Mouse (Mus musculus) liver, embryonic 14.5 days (tissue): ENCODE measurements around the gene Grin2d. TPM values are rescaled to one million over a fixed set of nuclear protein-coding genes. Genes with fewer than 3 reads are reported as not detected.

ENCODE experiments used
- ATAC-seq: fragments of 200-750 bp; cut with Nextera tagmentation; 2 replicates; pipeline ENCODE4 v1.8.0; 2017; ENCODE audit warnings: moderate number of reproducible peaks, mild to moderate bottlenecking, moderate library complexity; ENCODE audit not compliant: insufficient read depth
- DNase-seq, 3 experiments: peaks; one replicate each; pipeline ENCODE4 v3.0.0-alpha.2; 2012 to 2013; ENCODE audit warnings: low read depth in 3 of 3, low spot score in 3 of 3
- H3K27ac ChIP-seq: fragments of 300-500 bp; sonication (generic); 2 replicates; pipeline ENCODE4 v1.5.1; 2014; ENCODE audit warnings: moderate library complexity, mild to moderate bottlenecking, control low read depth, inconsistent platforms
- H3K27me3 ChIP-seq: fragments of 300-500 bp; sonication (generic); 2 replicates; pipeline ENCODE4 v1.6.1; 2014; ENCODE audit warnings: mild to moderate bottlenecking, low read length, moderate library complexity; ENCODE audit not compliant: control insufficient read depth, insufficient read depth
- H3K36me3 ChIP-seq: fragments of 300-500 bp; sonication (generic); replicated peaks from 2 replicates; pipeline ENCODE4 v1.6.1; 2014; ENCODE audit warnings: low read depth; ENCODE audit not compliant: control insufficient read depth, insufficient read depth
- H3K4me1 ChIP-seq, 2 experiments: fragments of 200-500 bp in 1 of 2; fragments of 300-500 bp in 1 of 2; sonication (generic) in 1 of 2; replicated peaks; 2 replicates each; pipeline ENCODE4 v1.6.1; 2012 to 2014; ENCODE audit warnings: antibody characterized with exemption in 1 of 2, inconsistent platforms in 1 of 2, low read length in 1 of 2; ENCODE audit not compliant: control insufficient read depth in 2 of 2, insufficient read depth in 2 of 2
- H3K4me2 ChIP-seq: fragments of 300-500 bp; sonication (generic); 2 replicates; pipeline ENCODE4 v1.6.1; 2014; ENCODE audit warnings: low read depth, mild to moderate bottlenecking, control low read depth, moderate library complexity
- H3K4me3 ChIP-seq, 2 experiments: fragments of 200-500 bp in 1 of 2; fragments of 300-500 bp in 1 of 2; sonication (generic) in 1 of 2; 2 replicates each; pipeline ENCODE4 v1.5.1; 2012 to 2014; ENCODE audit warnings: low read depth in 2 of 2, low read length in 2 of 2, mild to moderate bottlenecking in 2 of 2, control low read depth in 1 of 2, inconsistent platforms in 1 of 2, moderate library complexity in 1 of 2; ENCODE audit not compliant: insufficient read depth in 1 of 2
- H3K9ac ChIP-seq: fragments of 300-500 bp; sonication (generic); replicated peaks from 2 replicates; pipeline ENCODE4 v1.6.1; 2014; ENCODE audit warnings: mild to moderate bottlenecking, control low read depth, moderate library complexity
- H3K9me3 ChIP-seq: fragments of 300-500 bp; sonication (generic); 2 replicates; pipeline ENCODE4 v1.6.1; 2016; ENCODE audit warnings: low read length, mixed read lengths; ENCODE audit not compliant: control insufficient read depth
- CTCF ChIP-seq: IDR thresholded peaks from 2 replicates; pipeline ENCODE4 v1.5.1; 2016; ENCODE audit warnings: antibody characterized with exemption, low read depth, control low read depth
- EP300 ChIP-seq: IDR thresholded peaks from 2 replicates; pipeline ENCODE4 v1.6.1; 2016; ENCODE audit warnings: antibody characterized with exemption, low read depth
- WGBS: fragments of 180-500 bp; shearing (Covaris S2); extraction: QIAGEN DNeasy Blood & Tissue Kit; methylation state at CpG from one replicate; pipeline ENCODE4 v1.1.7; 2014; ENCODE audit not compliant: insufficient replicate concordance; 5-methylcytosine and 5-hydroxymethylcytosine counted together
- polyA plus RNA-seq, 2 experiments: library from polyadenylated mRNA; depleted of rRNA in 1 of 2; stranded (reverse) in 1 of 2; unstranded in 1 of 2; fragments of >200 nt; fragmentation: Nextera tagmentation in 1 of 2; extraction: Ambion mirVana in 1 of 2; gene quantifications; 2 replicates each; pipeline versions ENCODE4 v1.2.1 to v1.2.3; 2012 to 2014

Grin2d gene
- polyA plus RNA-seq, 2 experiments = 0.01 to 0.11 TPM

GRCm38 (mm10) chr7:45791756-45792490, 86.3 kb downstream of the Grin2d start:
- H3K27me3 ChIP-seq = peaks cover 9% of the 10 kb centered on the region
- no peak overlapping the region for H3K9ac ChIP-seq
- ATAC-seq (no peak), DNase-seq (no peak)
- peaks cover 3 to 10% of the 10 kb centered on the region in 2 experiments; a peak in 2 of 4 replicates for H3K4me1 ChIP-seq
- no peak overlapping the region for H3K4me2 ChIP-seq
- H3K9me3 ChIP-seq = no peaks in the 10 kb centered on the region
- 53% methylated on average over 17 of the region's 17 CpGs for WGBS
- H3K4me3 ChIP-seq = no peak overlapping the region
- no peak overlapping the region for H3K27ac ChIP-seq
- TF ChIP-seq CTCF = no peak
- no peak for TF ChIP-seq EP300
- H3K36me3 ChIP-seq = no peaks in the 10 kb centered on the region

DNA sequence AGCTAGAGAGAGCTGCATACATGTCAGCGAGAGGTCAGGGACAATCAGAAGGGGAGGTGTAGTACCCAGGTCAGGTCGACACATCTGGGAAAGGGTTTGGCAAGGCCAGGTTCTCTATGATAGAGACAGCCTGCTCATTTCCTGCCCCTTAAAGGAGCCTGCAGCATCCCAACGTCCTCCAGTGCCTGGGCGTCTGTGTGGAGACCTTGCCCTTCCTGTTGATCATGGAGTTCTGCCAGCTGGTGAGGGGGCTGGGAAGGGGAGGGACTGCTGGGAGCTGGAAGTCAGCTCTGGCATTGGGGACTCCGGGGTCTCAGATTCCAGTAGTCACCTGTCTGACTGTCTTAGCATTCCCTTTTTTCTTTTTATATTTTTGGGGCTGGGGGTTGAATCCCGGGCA, 87.5 kb downstream of the Grin2d start:
- H3K27ac ChIP-seq = no peak overlapping the region
- ATAC-seq (no peak), DNase-seq (no peak)
- no peak overlapping the region for H3K4me3 ChIP-seq
- no peaks in the 10 kb centered on the region for H3K36me3 ChIP-seq
- WGBS = 33% methylated on average over 6 of the region's 6 CpGs
- no peak overlapping the region for H3K9ac ChIP-seq
- TF ChIP-seq CTCF = no peak
- TF ChIP-seq EP300 = no peak
- H3K4me1 ChIP-seq = no peaks in the 10 kb centered on the region
- H3K27me3 ChIP-seq = peaks cover 21% of the 10 kb centered on the region
- no peak overlapping the region for H3K4me2 ChIP-seq
- no peaks in the 10 kb centered on the region for H3K9me3 ChIP-seq

- Histone ChIP-seq H3K27ac (no peak overlapping the region), H3K9ac (no peak overlapping the region), H3K4me2 (no peak overlapping the region), H3K27me3 (peaks cover 48% of the 10 kb centered on the region), H3K4me3 (no peak overlapping the region), H3K9me3 (no peaks in the 10 kb centered on the region), H3K4me1 (no peaks in the 10 kb centered on the region), H3K36me3 (no peaks in the 10 kb centered on the region)
- no peak for TF ChIP-seq CTCF
- TF ChIP-seq EP300 = no peak
- WGBS = 69% methylated on average over 22 of the region's 22 CpGs
- ATAC-seq = no peak
- no peak for DNase-seq
These were observed 90.5 kb downstream of the Grin2d start for GRCm38 (mm10) chr7:45787642-45788041.

DNA sequence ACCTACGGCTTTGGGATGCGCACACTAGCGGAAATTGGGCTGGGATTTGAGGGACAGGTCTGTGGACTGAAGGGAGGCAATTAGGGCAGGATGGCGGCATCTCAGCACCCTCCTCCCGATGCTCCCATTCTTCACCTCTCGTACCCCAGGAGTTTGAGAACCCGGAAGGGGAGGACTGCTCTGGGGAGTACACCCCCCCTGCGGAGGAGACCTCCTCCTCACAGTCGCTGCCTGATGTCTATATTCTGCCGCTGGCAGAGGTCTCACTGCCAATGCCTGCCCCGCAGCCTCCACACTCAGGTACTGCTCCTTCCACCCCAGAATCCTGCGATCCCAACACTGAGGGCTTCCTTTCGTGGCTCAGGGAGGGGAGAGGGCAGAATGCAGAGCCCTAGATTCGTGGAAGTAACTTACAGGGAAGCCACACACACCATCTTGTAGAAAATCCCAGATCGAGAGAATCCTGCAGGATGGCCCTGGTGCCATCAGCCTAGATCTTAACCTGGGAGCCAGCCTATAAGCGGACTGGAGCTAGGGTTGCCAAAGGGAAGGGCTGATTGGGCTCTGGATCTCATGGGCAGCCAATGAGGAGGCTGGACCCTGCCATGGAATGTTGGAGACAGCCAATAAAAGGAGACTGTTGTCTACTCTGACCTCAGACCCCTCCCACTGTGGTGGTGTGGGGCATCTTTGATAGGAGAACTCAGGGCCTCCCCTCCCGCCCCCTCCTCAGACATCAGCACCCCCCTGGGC, 91.3 kb downstream of the Grin2d start:
- TF ChIP-seq EP300 (no peak), CTCF (no peak)
- Histone ChIP-seq H3K4me3 (no peak overlapping the region), H3K27me3 (peaks cover 45% of the 10 kb centered on the region)

GRCm38 (mm10) chr7:45786136-45786578, 92.0 kb downstream of the Grin2d start:
- 3% methylated on average over 14 of the region's 14 CpGs for WGBS

More for the DNA sequence above, 91.3 kb downstream of the Grin2d start:
- ATAC-seq (0 out of 2 replicates have a peak, but pooled peaks have one; percentile 29), DNase-seq (no peak)
- 9% methylated on average over 17 of the region's 17 CpGs for WGBS
- Histone ChIP-seq H3K4me1 (no peaks in the 10 kb centered on the region), H3K27ac (no peak overlapping the region), H3K9me3 (no peaks in the 10 kb centered on the region), H3K4me2 (no peak overlapping the region), H3K36me3 (no peaks in the 10 kb centered on the region), H3K9ac (no peak overlapping the region)

More at GRCm38 (mm10) chr7:45786136-45786578, 92.0 kb downstream of the Grin2d start:
- no peaks in the 10 kb centered on the region for H3K9me3 ChIP-seq
- DNase-seq (no peak), ATAC-seq (no peak)
- TF ChIP-seq EP300 (no peak), CTCF (no peak)
- no peaks in the 10 kb centered on the region for H3K4me1 ChIP-seq
- no peaks in the 10 kb centered on the region for H3K36me3 ChIP-seq
- H3K27ac ChIP-seq = no peak overlapping the region
- peaks cover 45% of the 10 kb centered on the region for H3K27me3 ChIP-seq
- no peak overlapping the region for H3K4me3 ChIP-seq
- H3K9ac ChIP-seq = no peak overlapping the region
- no peak overlapping the region for H3K4me2 ChIP-seq
